Comparison of ENCODE assay signal across 7 mouse cellular contexts in the genomic region with DNA sequence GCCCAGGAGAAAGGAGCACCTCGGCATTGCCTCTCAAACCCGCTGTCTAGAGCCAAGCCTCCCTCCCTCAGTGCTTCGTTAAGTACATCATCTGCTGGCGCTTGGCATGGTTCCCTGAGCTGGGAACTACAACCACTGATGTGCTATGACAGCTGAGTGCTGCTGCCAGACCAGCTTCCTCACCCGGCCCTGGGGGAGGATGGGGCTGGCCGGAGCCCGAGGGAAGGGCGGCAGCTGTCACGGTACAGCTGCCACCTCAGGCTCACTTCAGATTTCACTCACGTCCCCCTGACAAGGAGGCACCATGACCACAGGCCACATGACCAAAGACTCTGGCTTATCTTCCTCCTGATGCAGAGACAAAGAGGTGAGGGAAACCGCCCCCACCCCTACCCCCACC. TPM values are rescaled to one million over a fixed set of nuclear protein-coding genes. Genes with fewer than 3 reads are reported as not detected.
A peak's percentile ranks its signal among the peaks of the same experiment; 100 is the strongest.
DNase-seq lines count a peak whose midpoint lies in the region; ATAC-seq lines count a peak whose summit lies in the region.

No protein-coding gene starts in this region.

- DNase-seq in MN1 (ENCODE audit: low spot score): peak; percentile 84
- peak; percentile 86 for DNase-seq in adrenal gland, postnatal 14 days
- DNase-seq in frontal cortex, postnatal 25 days (ENCODE audit: low spot score in 2 of 2): peak; percentile 56
- peak; percentile 75 to 78 for DNase-seq in layer of hippocampus, adult 8-10 months (ENCODE audit: low spot score in 2 of 2)
- peak; percentile 86 for DNase-seq in lung, postnatal 25 days (ENCODE audit: low spot score)
- DNase-seq in right cerebral cortex, postnatal 36 days (ENCODE audit: low spot score in 2 of 2): peak; percentile 73 to 80

- peak; percentile 79 to 84 for ATAC-seq in hematopoietic stem cell, adult 5-6 weeks (replicated peaks in 1 of 2; ENCODE audit: insufficient read depth in 1 of 2, low FRiP score in 2 of 2, low TSS enrichment in 1 of 2, low read depth in 1 of 2, poor library complexity in 2 of 2, severe bottlenecking in 2 of 2)

RNA-seq across cellular contexts. Expression of gene Shb, which starts 59.1 kb away (rescaled TPM):
- total RNA-seq in adrenal gland, postnatal 14 days (2021): 71.2 and 76.8 TPM in 2 replicates
- total RNA-seq in hematopoietic stem cell, adult 5-6 weeks (2017): 4.5 and 7.6 TPM in 2 replicates
- 10 to 100 TPM; 13.1 to 18.1 (median 14.1) TPM for total RNA-seq in layer of hippocampus, adult 8-10 months (2022)

Comparison
In these comparisons a context has a peak if more than half of its experiments do, and no peak if none do; other contexts are left out.
1. Peak in every context shown above with its lines: DNase-seq and ATAC-seq.